Mouse (Mus musculus) layer of hippocampus, adult 18-20 months (tissue): Measurements from ENCODE around the gene Phf21b. TPM values are rescaled to one million over a fixed set of nuclear protein-coding genes. Genes with fewer than 3 reads are reported as not detected.
"Not testable (repeated sequence)": the region's sequence is repeated elsewhere in the genome, so short reads cannot be mapped to it uniquely, and the experiment has no call there.

Experiments used
- DNase-seq, 2 experiments: peaks; one replicate each; pipeline ENCODE4 v3.0.0; 2022; ENCODE audit warnings: low spot score in 2 of 2
- long read RNA-seq: library from polyadenylated mRNA; stranded (forward); transcript quantifications from one replicate; pipeline ENCODE4 v2.0.0, GENCODE M21; 2021
- total RNA-seq, 2 experiments: library from RNA; stranded (reverse); gene quantifications; 2 replicates each; pipeline ENCODE4 v1.2.3; 2021

The Phf21b gene
- total RNA-seq, result 10 to 100 TPM in 1 of 2 experiments, 1 to 10 TPM in 1; 9.9 to 11.1 TPM
- long read RNA-seq, partial matches to known transcripts, result 0 of 3 reads
- long read RNA-seq, other reads (novel, unspliced or antisense), result 1 of 3 reads

- DNase-seq, result peak; percentile 82 to 89
These were observed at the start of gene Phf21b for GRCm38 (mm10) chr15:84856006-84856995. Gene Phf21b, minus strand, starts transcription at chr15:84856049.

GRCm38 (mm10) chr15:84903843-84904385 lies 48.1 kb upstream of the Phf21b start:
- DNase-seq, result no peak

GRCm38 (mm10) chr15:84898077-84898476 lies 42.2 kb upstream of the Phf21b start:
- DNase-seq, result peak in 1 of 2 experiments; percentile 11

- DNase-seq, result no peak
These were observed 40.8 kb upstream of the Phf21b start for GRCm38 (mm10) chr15:84896664-84897063.

- not testable (repeated sequence) for DNase-seq
These were observed 40.4 kb upstream of the Phf21b start for GRCm38 (mm10) chr15:84896216-84896615.

GRCm38 (mm10) chr15:84891658-84892057 lies 35.8 kb upstream of the Phf21b start:
- peak; percentile 30 to 81 for DNase-seq

- no peak for DNase-seq
These were observed 35.4 kb upstream of the Phf21b start for GRCm38 (mm10) chr15:84891246-84891645.

GRCm38 (mm10) chr15:84888066-84888465 lies 32.2 kb upstream of the Phf21b start:
- DNase-seq, result peak; percentile 33 to 54

GRCm38 (mm10) chr15:84877029-84877815 lies 21.4 kb upstream of the Phf21b start:
- peak in 1 of 2 experiments; percentile 37 for DNase-seq

GRCm38 (mm10) chr15:84873867-84874266 lies 18.0 kb upstream of the Phf21b start:
- DNase-seq, result peak in 1 of 2 experiments; percentile 54

- no peak for DNase-seq
These were observed 17.2 kb upstream of the Phf21b start for GRCm38 (mm10) chr15:84873079-84873478.

- no peak for DNase-seq
These were observed 16.0 kb upstream of the Phf21b start for GRCm38 (mm10) chr15:84871802-84872201.

GRCm38 (mm10) chr15:84861911-84862310 lies 6.1 kb upstream of the Phf21b start:
- DNase-seq, result peak in 1 of 2 experiments; percentile 31

- no peak for DNase-seq
These were observed 1.8 kb upstream of the Phf21b start for GRCm38 (mm10) chr15:84857623-84858022.

- DNase-seq, result peak; percentile 22 to 30
These were observed 638 bp downstream of the Phf21b start for GRCm38 (mm10) chr15:84854921-84855901.

GRCm38 (mm10) chr15:84854171-84854811 lies 1.6 kb downstream of the Phf21b start:
- DNase-seq, result peak in 1 of 2 experiments; percentile 13

GRCm38 (mm10) chr15:84853261-84854137 lies 2.4 kb downstream of the Phf21b start:
- peak; percentile 57 to 86 for DNase-seq

GRCm38 (mm10) chr15:84852457-84853070 lies 3.3 kb downstream of the Phf21b start:
- DNase-seq, result peak in 1 of 2 experiments; percentile 60
